Mouse (Mus musculus) MEL (cell line): ENCODE measurements around the gene Erg.

Experiments used
- CHD1 ChIP-seq: IDR thresholded peaks from 2 replicates; pipeline ENCODE4 v1.6.1; 2012; ENCODE audit warnings: low read depth, mild to moderate bottlenecking, inconsistent platforms, low read length, improper control_type of control experiment
- CTCF ChIP-seq, 3 experiments: IDR thresholded peaks in 2 of 3; conservative IDR thresholded peaks in 1 of 3; 2 replicates each; pipeline ENCODE4 v1.5.1; 2011 to 2012; ENCODE audit warnings: low read length in 3 of 3, low read depth in 2 of 3, mild to moderate bottlenecking in 2 of 3, improper control_type of control experiment in 1 of 3, inconsistent platforms in 1 of 3, mixed read lengths in 1 of 3, moderate library complexity in 1 of 3; ENCODE audit not compliant: control insufficient read depth in 1 of 3, insufficient read depth in 1 of 3, poor library complexity in 1 of 3, severe bottlenecking in 1 of 3
- HCFC1 ChIP-seq: IDR thresholded peaks from 2 replicates; pipeline ENCODE4 v1.6.1; 2012; ENCODE audit warnings: low read depth, mild to moderate bottlenecking, inconsistent platforms, low read length, improper control_type of control experiment, moderate library complexity
- NRF1 ChIP-seq: IDR thresholded peaks from 2 replicates; pipeline ENCODE4 v1.6.1; 2014; ENCODE audit warnings: low read depth, mild to moderate bottlenecking, inconsistent platforms, low read length, improper control_type of control experiment, moderate library complexity; ENCODE audit not compliant: poor library complexity, insufficient read depth, severe bottlenecking
- POLR2A ChIP-seq, 2 experiments: IDR thresholded peaks; 2 replicates each; pipeline ENCODE4 v1.6.1; 2011 to 2012; ENCODE audit warnings: low read length in 2 of 2, mild to moderate bottlenecking in 2 of 2, control low read depth in 1 of 2, improper control_type of control experiment in 1 of 2, low read depth in 1 of 2, moderate library complexity in 1 of 2; ENCODE audit not compliant: control insufficient read depth in 1 of 2, insufficient read depth in 1 of 2, poor library complexity in 1 of 2
- SMC3 ChIP-seq: IDR thresholded peaks from 2 replicates; pipeline ENCODE4 v1.6.1; 2011; ENCODE audit warnings: low read depth, low read length, improper control_type of control experiment
- ZC3H11A ChIP-seq: IDR thresholded peaks from 2 replicates; pipeline ENCODE4 v1.6.1; 2012; ENCODE audit warnings: low read depth, mild to moderate bottlenecking, inconsistent platforms, low read length, improper control_type of control experiment
- ZMIZ1 ChIP-seq: IDR thresholded peaks from 2 replicates; pipeline ENCODE4 v1.6.1; 2012; ENCODE audit warnings: low read depth, mild to moderate bottlenecking, inconsistent platforms, low read length, improper control_type of control experiment, moderate library complexity
- ZNF384 ChIP-seq: IDR thresholded peaks from 2 replicates; pipeline ENCODE4 v1.6.1; 2012; ENCODE audit warnings: low read depth, mild to moderate bottlenecking, inconsistent platforms, low read length, improper control_type of control experiment

DNA sequence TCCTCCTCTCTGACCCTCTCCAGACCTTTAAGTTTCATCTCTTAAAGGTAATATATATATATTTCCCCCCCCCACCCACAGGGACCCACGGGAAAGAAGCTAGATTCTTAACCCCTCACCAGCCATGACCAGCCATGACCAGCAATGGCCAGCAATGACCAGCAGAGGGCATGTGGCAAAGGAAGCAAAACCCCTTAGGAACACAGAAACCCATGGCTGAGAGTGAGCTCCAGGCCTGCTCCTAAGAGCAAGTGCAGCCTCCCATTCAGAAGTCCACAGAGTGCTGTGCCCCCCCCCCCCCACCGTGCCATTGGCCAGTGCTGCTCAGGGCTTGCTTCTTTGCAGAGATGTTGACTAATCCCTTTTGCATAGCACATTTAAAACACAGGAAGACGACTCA, 235.9 kb downstream of the Erg start:
- no peak for TF ChIP-seq ZNF384
- TF ChIP-seq CTCF (IDR thresholded peaks at IDR 0.05 in 2 of 3, conservative IDR thresholded peaks at IDR 0.05 in 1 of 3; ENCODE audit: control insufficient read depth in 1 of 3, insufficient read depth in 1 of 3, low read depth in 2 of 3, low read length in 3 of 3, poor library complexity in 1 of 3, severe bottlenecking in 1 of 3) = peak; percentile 47 to 85 (median 79)
- TF ChIP-seq ZC3H11A = peak; percentile 80
- no peak for TF ChIP-seq NRF1
- peak; percentile 93 for TF ChIP-seq SMC3
- TF ChIP-seq ZMIZ1 = no peak
- TF ChIP-seq POLR2A (IDR thresholded peaks at IDR 0.05; ENCODE audit: control insufficient read depth in 1 of 2, insufficient read depth in 1 of 2, low read depth in 1 of 2, low read length in 2 of 2, poor library complexity in 1 of 2) = no peak
- no peak for TF ChIP-seq HCFC1
- no peak for TF ChIP-seq CHD1
